Mouse (Mus musculus): ENCODE data around the gene Irf8. TPM values are rescaled to one million over a fixed set of nuclear protein-coding genes. Genes with fewer than 3 reads are reported as not detected.
A peak's percentile ranks its signal among the peaks of the same experiment; 100 is the strongest.

Gene Irf8
- polyA plus RNA-seq, 1 experiment from 2014 or later = 7.6 TPM

DNA sequence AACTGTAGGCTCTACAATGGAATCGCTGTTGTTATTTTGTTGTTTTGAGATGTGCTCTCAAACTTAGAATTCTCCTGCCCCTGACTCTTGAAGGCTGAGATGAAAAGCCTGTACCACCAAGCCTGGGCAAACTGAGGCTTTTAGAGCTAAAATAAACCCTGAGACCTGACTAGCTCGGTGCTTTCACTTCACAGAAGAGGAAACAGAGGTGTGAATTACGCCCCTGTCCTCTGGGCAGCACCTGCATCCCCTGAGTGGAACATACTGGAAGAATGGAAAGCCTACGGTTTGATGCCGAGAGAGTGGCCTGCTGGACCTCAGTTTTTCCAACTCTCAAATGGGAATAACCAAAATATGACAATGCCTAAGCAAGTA lies 10.6 kb upstream of the Irf8 start:
- Histone ChIP-seq H3K4me1 (no peaks in the 10 kb centered on the region), H3K4me3 (no peak overlapping the region), H3K27ac (replicated peaks) (no peak overlapping the region), H3K36me3 (no peaks in the 10 kb centered on the region), H3K27me3 (ENCODE audit: low read depth, poor library complexity, severe bottlenecking) (peaks cover 13% of the 10 kb centered on the region), H3K9me3 (replicated peaks) (no peaks in the 10 kb centered on the region; the same call in 1 of the 2 replicates)
- WGBS = 88% methylated on average over 5 of the region's 5 CpGs
- no peak for DNase-seq (ENCODE audit: low spot score)

GRCm38 (mm10) chr8:120726051-120726450 lies 10.1 kb upstream of the Irf8 start:
- Histone ChIP-seq H3K27me3 (ENCODE audit: low read depth, poor library complexity, severe bottlenecking) (peaks cover 15% of the 10 kb centered on the region), H3K36me3 (no peaks in the 10 kb centered on the region), H3K9me3 (replicated peaks) (no peaks in the 10 kb centered on the region; the same call in 1 of the 2 replicates), H3K4me1 (peaks cover under 1% of the 10 kb centered on the region), H3K4me3 (no peak overlapping the region), H3K27ac (replicated peaks) (no peak overlapping the region)
- DNase-seq (ENCODE audit: low spot score) = no peak
- WGBS = 76% methylated on average over 5 of the region's 5 CpGs

- DNase-seq (ENCODE audit: low spot score) = no peak
- H3K27ac ChIP-seq (replicated peaks) = no peak overlapping the region
- 84% methylated on average over 9 of the region's 9 CpGs for WGBS
- H3K27me3 ChIP-seq (ENCODE audit: low read depth, poor library complexity, severe bottlenecking) = peaks cover 27% of the 10 kb centered on the region
- H3K4me3 ChIP-seq = no peak overlapping the region
- H3K9me3 ChIP-seq (replicated peaks) = no peaks in the 10 kb centered on the region
- H3K36me3 ChIP-seq = no peaks in the 10 kb centered on the region
- peaks cover 11% of the 10 kb centered on the region for H3K4me1 ChIP-seq
These were observed 7.5 kb upstream of the Irf8 start for GRCm38 (mm10) chr8:120728488-120729160.

- WGBS = 29% methylated on average over 14 of the region's 14 CpGs
- Histone ChIP-seq H3K27ac (replicated peaks) (peak overlapping the region; percentile 38), H3K27me3 (ENCODE audit: low read depth, poor library complexity, severe bottlenecking) (peaks cover 56% of the 10 kb centered on the region), H3K4me3 (peak overlapping the region; percentile 35), H3K36me3 (no peaks in the 10 kb centered on the region), H3K9me3 (replicated peaks) (no peaks in the 10 kb centered on the region), H3K4me1 (peaks cover 24% of the 10 kb centered on the region)
- peak; percentile 71 for DNase-seq (ENCODE audit: low spot score)
These were observed 4.6 kb upstream of the Irf8 start for GRCm38 (mm10) chr8:120731582-120731981.

GRCm38 (mm10) chr8:120732068-120732467 lies 4.1 kb upstream of the Irf8 start:
- peak overlapping the region; percentile 35 for H3K4me3 ChIP-seq
- H3K27ac ChIP-seq (replicated peaks) = peak overlapping the region; percentile 38
- H3K9me3 ChIP-seq (replicated peaks) = no peaks in the 10 kb centered on the region
- peaks cover 61% of the 10 kb centered on the region for H3K27me3 ChIP-seq (ENCODE audit: low read depth, poor library complexity, severe bottlenecking)
- DNase-seq (ENCODE audit: low spot score) = peak; percentile 44
- H3K4me1 ChIP-seq = peaks cover 29% of the 10 kb centered on the region
- WGBS = 54% methylated on average over 6 of the region's 6 CpGs
- no peaks in the 10 kb centered on the region for H3K36me3 ChIP-seq

GRCm38 (mm10) chr8:120736486-120736885 lies 328 bp downstream of the Irf8 start:
- H3K4me3 ChIP-seq = peak overlapping the region; percentile 69
- 2% methylated on average over 11 of the region's 11 CpGs for WGBS
- no peaks in the 10 kb centered on the region for H3K9me3 ChIP-seq (replicated peaks)
- peaks cover 7% of the 10 kb centered on the region; the same call in 1 of the 2 replicates for H3K36me3 ChIP-seq
- H3K27ac ChIP-seq (replicated peaks) = peak overlapping the region; percentile 82
- peak; percentile 65 for DNase-seq (ENCODE audit: low spot score)
- peaks cover 40% of the 10 kb centered on the region for H3K4me1 ChIP-seq
- peaks cover 91% of the 10 kb centered on the region for H3K27me3 ChIP-seq (ENCODE audit: low read depth, poor library complexity, severe bottlenecking)

- Histone ChIP-seq H3K4me1 (peaks cover 33% of the 10 kb centered on the region), H3K27me3 (ENCODE audit: low read depth, poor library complexity, severe bottlenecking) (peaks cover 98% of the 10 kb centered on the region), H3K27ac (replicated peaks) (no peak overlapping the region), H3K36me3 (peaks cover 7% of the 10 kb centered on the region; the same call in 1 of the 2 replicates), H3K4me3 (no peak overlapping the region), H3K9me3 (replicated peaks) (no peaks in the 10 kb centered on the region)
- no peak for DNase-seq (ENCODE audit: low spot score)
- 62% methylated on average over 7 of the region's 7 CpGs for WGBS
These were observed 1.0 kb downstream of the Irf8 start for GRCm38 (mm10) chr8:120737166-120737565.

DNA sequence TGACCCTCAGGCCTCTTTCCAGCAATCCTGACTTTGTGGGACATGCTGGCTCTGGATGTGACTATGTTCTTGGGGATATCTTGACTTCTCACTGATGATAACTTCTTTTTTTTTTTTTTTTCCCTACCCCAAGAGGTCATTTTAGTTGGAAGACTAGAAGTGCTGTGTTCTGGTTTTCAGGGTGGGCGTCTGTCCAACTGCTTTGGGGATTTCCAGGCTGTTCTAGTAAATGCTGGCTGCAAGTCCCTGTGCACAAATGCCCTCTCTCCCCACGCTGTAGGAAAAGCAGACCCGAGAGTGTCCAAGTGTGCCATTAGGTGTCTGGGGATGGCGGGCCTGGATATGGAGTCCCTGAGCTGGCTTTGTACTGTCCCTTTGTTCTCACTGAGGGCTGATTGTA lies 2.6 kb downstream of the Irf8 start:
- H3K4me1 ChIP-seq = peaks cover 40% of the 10 kb centered on the region
- H3K27me3 ChIP-seq (ENCODE audit: low read depth, poor library complexity, severe bottlenecking) = peaks cover 96% of the 10 kb centered on the region
- no peak overlapping the region for H3K27ac ChIP-seq (replicated peaks)
- no peak overlapping the region for H3K4me3 ChIP-seq
- 78% methylated on average over 4 of the region's 4 CpGs for WGBS
- DNase-seq (ENCODE audit: low spot score) = no peak
- peaks cover 7% of the 10 kb centered on the region; the same call in 1 of the 2 replicates for H3K36me3 ChIP-seq
- H3K9me3 ChIP-seq (replicated peaks) = no peaks in the 10 kb centered on the region

GRCm38 (mm10) chr8:120739526-120739925 lies 3.4 kb downstream of the Irf8 start:
- no peak overlapping the region for H3K27ac ChIP-seq (replicated peaks)
- DNase-seq (ENCODE audit: low spot score) = no peak
- H3K4me3 ChIP-seq = no peak overlapping the region
- WGBS = 93% methylated on average over 15 of the region's 15 CpGs
- H3K4me1 ChIP-seq = peaks cover 47% of the 10 kb centered on the region
- H3K9me3 ChIP-seq (replicated peaks) = no peaks in the 10 kb centered on the region
- peaks cover 95% of the 10 kb centered on the region for H3K27me3 ChIP-seq (ENCODE audit: low read depth, poor library complexity, severe bottlenecking)
- peaks cover 7% of the 10 kb centered on the region; the same call in 1 of the 2 replicates for H3K36me3 ChIP-seq

DNA sequence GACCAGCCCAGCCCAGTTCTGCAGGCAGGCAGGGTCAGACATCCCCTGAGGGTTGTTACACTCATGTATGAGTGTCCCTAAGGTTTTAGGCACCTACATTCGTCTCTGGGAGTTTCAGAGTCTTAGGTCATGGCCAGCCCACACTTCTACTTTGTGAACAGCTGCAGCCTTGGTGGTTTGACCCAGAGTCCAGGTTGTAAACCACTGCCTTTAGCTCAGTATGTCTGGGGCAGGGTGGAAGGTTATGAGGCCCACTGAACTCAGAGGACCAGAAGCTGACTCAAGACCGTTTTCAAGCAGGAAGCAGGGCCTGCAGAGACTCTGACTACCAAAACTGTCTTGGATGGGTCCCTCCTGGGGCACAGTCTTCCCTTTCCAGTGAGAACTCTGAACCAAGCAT lies 4.4 kb downstream of the Irf8 start:
- Histone ChIP-seq H3K4me1 (peaks cover 53% of the 10 kb centered on the region), H3K9me3 (replicated peaks) (no peaks in the 10 kb centered on the region), H3K27me3 (ENCODE audit: low read depth, poor library complexity, severe bottlenecking) (peaks cover 93% of the 10 kb centered on the region), H3K4me3 (no peak overlapping the region), H3K27ac (replicated peaks) (no peak overlapping the region), H3K36me3 (peaks cover 7% of the 10 kb centered on the region; the same call in 1 of the 2 replicates)
- DNase-seq (ENCODE audit: low spot score) = no peak
- WGBS = 79% methylated on average over 2 of the region's 2 CpGs

DNA sequence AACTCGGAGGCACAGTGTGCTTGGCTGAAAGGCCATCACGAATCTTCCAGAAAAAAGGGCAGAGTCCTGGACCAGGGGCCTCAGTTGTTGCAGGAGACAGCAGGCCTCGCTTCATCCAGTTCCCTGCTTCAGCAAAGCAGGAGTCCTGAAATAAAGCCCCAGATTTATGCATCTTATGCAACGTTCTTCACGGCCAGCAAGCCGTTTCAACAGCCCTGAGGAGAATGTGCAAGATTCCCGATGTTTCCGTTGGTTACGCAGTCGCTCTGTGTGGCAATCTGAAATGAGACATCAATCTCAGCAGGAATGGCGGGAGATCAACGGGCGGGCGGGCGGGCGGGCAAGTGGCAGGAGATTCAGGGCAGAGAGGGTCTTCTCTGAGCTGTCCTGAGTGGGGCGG lies 4.8 kb downstream of the Irf8 start:
- H3K9me3 ChIP-seq (replicated peaks) = no peaks in the 10 kb centered on the region
- peaks cover 91% of the 10 kb centered on the region for H3K27me3 ChIP-seq (ENCODE audit: low read depth, poor library complexity, severe bottlenecking)
- DNase-seq (ENCODE audit: low spot score) = no peak
- peaks cover 53% of the 10 kb centered on the region for H3K4me1 ChIP-seq
- H3K36me3 ChIP-seq = peaks cover 7% of the 10 kb centered on the region; the same call in 1 of the 2 replicates
- H3K27ac ChIP-seq (replicated peaks) = no peak overlapping the region
- no peak overlapping the region for H3K4me3 ChIP-seq
- WGBS = 78% methylated on average over 17 of the region's 17 CpGs

GRCm38 (mm10) chr8:120741815-120742530 lies 5.8 kb downstream of the Irf8 start:
- H3K27me3 ChIP-seq (ENCODE audit: low read depth, poor library complexity, severe bottlenecking) = peaks cover 81% of the 10 kb centered on the region
- WGBS = 91% methylated on average over 15 of the region's 15 CpGs
- peaks cover 51% of the 10 kb centered on the region for H3K4me1 ChIP-seq
- H3K27ac ChIP-seq (replicated peaks) = no peak overlapping the region
- DNase-seq (ENCODE audit: low spot score) = no peak
- H3K9me3 ChIP-seq (replicated peaks) = no peaks in the 10 kb centered on the region
- no peak overlapping the region for H3K4me3 ChIP-seq
- H3K36me3 ChIP-seq = peaks cover 7% of the 10 kb centered on the region; the same call in 1 of the 2 replicates

Measured in midbrain, embryonic 10.5 days (tissue).